Mouse (Mus musculus) thymus, adult 2 months (tissue): ENCODE measurements at regions not wholly inside any gene's neighbourhood (a gene's known extent, or its start where the extent isn't known, plus 50 kb on each side); places are given as distances from the start of the nearest gene placed in this dataset.

ENCODE experiments used
- CTCF ChIP-seq: fragments of 200-500 bp; IDR thresholded peaks from 2 replicates; pipeline ENCODE4 v1.5.1; 2012; ENCODE audit warnings: mild to moderate bottlenecking, control low read depth, low read length, moderate library complexity, borderline replicate concordance; ENCODE audit not compliant: control insufficient read depth, poor library complexity, insufficient read depth; ENCODE audit errors: extremely low read depth
- POLR2A ChIP-seq: fragments of 200-500 bp; IDR thresholded peaks from 2 replicates; pipeline ENCODE4 v1.6.1; 2012; ENCODE audit warnings: mild to moderate bottlenecking, low read length, control low read depth, moderate library complexity; ENCODE audit not compliant: control insufficient read depth, poor library complexity, insufficient read depth; ENCODE audit errors: extremely low read depth

GRCm38 (mm10) chr7:75943844-75944243 lies 95.7 kb downstream of the Klhl25 start:
- TF ChIP-seq CTCF (no peak), POLR2A (no peak)
